Mouse (Mus musculus) CH12.LX (cell line): ENCODE data around the gene 1700086D15Rik. TPM values are rescaled to one million over a fixed set of nuclear protein-coding genes. Genes with fewer than 3 reads are reported as not detected.

Experiments used
- DNase-seq: peaks from one replicate; pipeline ENCODE4 v3.0.0-alpha.2; 2013; ENCODE audit errors: extremely low read depth
- H3K27ac ChIP-seq: 2 replicates; pipeline ENCODE4 v1.5.1; 2012; ENCODE audit warnings: low read depth, mild to moderate bottlenecking, control low read depth, moderate library complexity; ENCODE audit not compliant: insufficient read depth
- H3K27me3 ChIP-seq: replicated peaks from 2 replicates; pipeline ENCODE3; 2012; ENCODE audit warnings: inconsistent platforms
- H3K36me3 ChIP-seq, 2 experiments: replicated peaks in 1 of 2; 2 replicates each; pipeline versions ENCODE3 to v1.6.1; 2012; ENCODE audit warnings: inconsistent platforms in 1 of 2, low read length in 1 of 2, mild to moderate bottlenecking in 1 of 2, mixed read lengths in 1 of 2, moderate library complexity in 1 of 2; ENCODE audit not compliant: control insufficient read depth in 1 of 2, insufficient read depth in 1 of 2
- H3K4me1 ChIP-seq, 2 experiments: 2 replicates each; pipeline ENCODE4 v1.6.1; 2012; ENCODE audit warnings: inconsistent platforms in 1 of 2, moderate library complexity in 1 of 2; ENCODE audit not compliant: insufficient read depth in 2 of 2, control insufficient read depth in 1 of 2
- H3K4me2 ChIP-seq: 2 replicates; pipeline ENCODE4 v1.6.1; 2012; ENCODE audit warnings: low read depth, mild to moderate bottlenecking, control low read depth; ENCODE audit not compliant: poor library complexity, insufficient read depth, severe bottlenecking
- H3K4me3 ChIP-seq, 3 experiments: fragments of 150-350 bp in 1 of 3; sonication (generic) in 1 of 3; replicated peaks in 1 of 3; 2 replicates each; pipeline versions ENCODE3 to v1.5.1; 2011 to 2012; ENCODE audit warnings: low read depth in 2 of 3, low read length in 2 of 3, mild to moderate bottlenecking in 2 of 3, moderate library complexity in 2 of 3, control low read depth in 1 of 3, improper control_type of control experiment in 1 of 3, inconsistent platforms in 1 of 3, mixed read lengths in 1 of 3; ENCODE audit not compliant: poor library complexity in 1 of 3
- H3K79me2 ChIP-seq: replicated peaks from 2 replicates; pipeline ENCODE4 v1.6.1; 2012; ENCODE audit warnings: mild to moderate bottlenecking, moderate library complexity; ENCODE audit not compliant: control insufficient read depth, poor library complexity, insufficient read depth, severe bottlenecking; ENCODE audit errors: extremely low read depth
- H3K9ac ChIP-seq: 2 replicates; pipeline ENCODE4 v1.6.1; 2012; ENCODE audit warnings: low read depth, mild to moderate bottlenecking, control low read depth, moderate library complexity; ENCODE audit not compliant: insufficient read depth
- H3K9me3 ChIP-seq: replicated peaks from 2 replicates; pipeline ENCODE3; 2012; ENCODE audit warnings: low read length, inconsistent platforms, mixed read lengths
- BHLHE40 ChIP-seq: IDR thresholded peaks from 2 replicates; pipeline ENCODE4 v1.6.1; 2011; ENCODE audit warnings: mild to moderate bottlenecking, low read depth, low read length, improper control_type of control experiment
- CHD2 ChIP-seq: IDR thresholded peaks from 2 replicates; pipeline ENCODE4 v1.6.1; 2011; ENCODE audit warnings: low read length, improper control_type of control experiment
- CTCF ChIP-seq, 2 experiments: IDR thresholded peaks in 1 of 2; conservative IDR thresholded peaks in 1 of 2; 2 replicates each; pipeline ENCODE4 v1.5.1; 2011 to 2012; ENCODE audit warnings: low read depth in 2 of 2, low read length in 2 of 2, improper control_type of control experiment in 1 of 2, inconsistent platforms in 1 of 2, mild to moderate bottlenecking in 1 of 2, moderate library complexity in 1 of 2
- E2F4 ChIP-seq: IDR thresholded peaks from 2 replicates; pipeline ENCODE4 v1.6.1; 2011; ENCODE audit warnings: low read depth, low read length, improper control_type of control experiment; ENCODE audit not compliant: insufficient replicate concordance
- ELF1 ChIP-seq: IDR thresholded peaks from 2 replicates; pipeline ENCODE4 v1.6.1; 2014; ENCODE audit warnings: low read depth, mild to moderate bottlenecking, inconsistent platforms, low read length, improper control_type of control experiment
- EP300 ChIP-seq: IDR thresholded peaks from 2 replicates; pipeline ENCODE4 v1.6.1; 2011; ENCODE audit warnings: low read length, improper control_type of control experiment
- ETS1 ChIP-seq: conservative IDR thresholded peaks from 2 replicates; pipeline ENCODE4 v1.6.1; 2012; ENCODE audit warnings: low read depth, mild to moderate bottlenecking, inconsistent platforms, low read length, improper control_type of control experiment, moderate library complexity
- HCFC1 ChIP-seq: IDR thresholded peaks from 2 replicates; pipeline ENCODE4 v1.6.1; 2012; ENCODE audit warnings: low read depth, mild to moderate bottlenecking, inconsistent platforms, low read length, improper control_type of control experiment
- IRF4 ChIP-seq: IDR thresholded peaks from 2 replicates; pipeline ENCODE4 v1.6.1; 2014; ENCODE audit warnings: low read depth, mild to moderate bottlenecking, inconsistent platforms, low read length, improper control_type of control experiment
- JUN ChIP-seq: IDR thresholded peaks from 2 replicates; pipeline ENCODE4 v1.6.1; 2011; ENCODE audit warnings: low read depth, mild to moderate bottlenecking, low read length, improper control_type of control experiment, moderate library complexity; ENCODE audit not compliant: insufficient read depth
- JUND ChIP-seq: conservative IDR thresholded peaks from 2 replicates; pipeline ENCODE4 v1.6.1; 2011; ENCODE audit warnings: low read depth, low read length, improper control_type of control experiment
- MAX ChIP-seq: IDR thresholded peaks from 2 replicates; pipeline ENCODE4 v1.6.1; 2011; ENCODE audit warnings: low read length, improper control_type of control experiment
- MEF2A ChIP-seq: IDR thresholded peaks from 2 replicates; pipeline ENCODE4 v1.6.1; 2014; ENCODE audit warnings: low read depth, mild to moderate bottlenecking, inconsistent platforms, low read length, improper control_type of control experiment, borderline replicate concordance
- MYC ChIP-seq: IDR thresholded peaks from 2 replicates; pipeline ENCODE4 v1.6.1; 2011; ENCODE audit warnings: low read depth, mild to moderate bottlenecking, improper control_type of control experiment, low read length
- NELFE ChIP-seq: IDR thresholded peaks from 2 replicates; pipeline ENCODE4 v1.6.1; 2011; ENCODE audit warnings: low read depth, low read length, improper control_type of control experiment
- NRF1 ChIP-seq: IDR thresholded peaks from 2 replicates; pipeline ENCODE4 v1.6.1; 2014; ENCODE audit warnings: low read depth, mild to moderate bottlenecking, inconsistent platforms, low read length, improper control_type of control experiment, moderate library complexity
- PAX5 ChIP-seq: IDR thresholded peaks from 2 replicates; pipeline ENCODE4 v1.6.1; 2012; ENCODE audit warnings: low read length, inconsistent platforms, mixed read lengths
- POLR2AphosphoS2 ChIP-seq: IDR thresholded peaks from 2 replicates; pipeline ENCODE4 v1.6.1; 2011; ENCODE audit warnings: low read depth, low read length, improper control_type of control experiment
- RAD21 ChIP-seq: IDR thresholded peaks from 2 replicates; pipeline ENCODE4 v1.6.1; 2011; ENCODE audit warnings: low read depth, mild to moderate bottlenecking, low read length, improper control_type of control experiment, moderate library complexity
- SMC3 ChIP-seq: IDR thresholded peaks from 2 replicates; pipeline ENCODE4 v1.6.1; 2011; ENCODE audit warnings: low read depth, low read length, improper control_type of control experiment
- TBP ChIP-seq: conservative IDR thresholded peaks from 2 replicates; pipeline ENCODE4 v1.6.1; 2011; ENCODE audit warnings: low read depth, low read length, improper control_type of control experiment
- UBTF ChIP-seq: IDR thresholded peaks from 2 replicates; pipeline ENCODE4 v1.6.1; 2012; ENCODE audit warnings: low read depth, mild to moderate bottlenecking, inconsistent platforms, low read length, improper control_type of control experiment, moderate library complexity
- USF1 ChIP-seq: IDR thresholded peaks from 2 replicates; pipeline ENCODE4 v1.6.1; 2014; ENCODE audit warnings: low read depth, mild to moderate bottlenecking, inconsistent platforms, low read length, improper control_type of control experiment
- ZC3H11A ChIP-seq: IDR thresholded peaks from 2 replicates; pipeline ENCODE4 v1.6.1; 2012; ENCODE audit warnings: low read depth, mild to moderate bottlenecking, inconsistent platforms, low read length, improper control_type of control experiment
- ZKSCAN1 ChIP-seq: IDR thresholded peaks from 2 replicates; pipeline ENCODE4 v1.6.1; 2012; ENCODE audit warnings: low read depth, inconsistent platforms, low read length, improper control_type of control experiment, borderline replicate concordance
- ZNF384 ChIP-seq: IDR thresholded peaks from 2 replicates; pipeline ENCODE4 v1.6.1; 2012; ENCODE audit warnings: low read depth, low read length, improper control_type of control experiment, inconsistent platforms
- dilution Hi-C: fragments of 300-500 bp; cut with MboI; formaldehyde crosslinking; loops from 2 replicates; pipeline ENCODE4 v1.14.3; 2020; ENCODE audit warnings: low sequenced_read_pairs; ENCODE audit not compliant: extremely low pct_unique_long_range_greater_than_20kb, extremely low pct_ligation_motif_present
- in situ Hi-C: fragments of 300-500 bp; cut with MboI; formaldehyde crosslinking; loops from 3 replicates; pipeline ENCODE4 v1.14.3; 2019; ENCODE audit warnings: low sequenced_read_pairs, low pct_ligation_motif_present, low pct_unique_long_range_greater_than_20kb, mixed read lengths
- polyA plus RNA-seq: library from polyadenylated mRNA; unstranded; fragments of >175 nt; gene quantifications from 2 replicates; pipeline ENCODE4 v1.2.1, GENCODE M21; 2012; ENCODE audit warnings: low read depth; ENCODE audit not compliant: insufficient read length
- total RNA-seq, 2 experiments: library from RNA; depleted of rRNA; stranded (reverse); fragments of 300-350 nt in 1 of 2; fragments of >200 nt in 1 of 2; gene quantifications; 2 replicates each; pipeline ENCODE4 v1.2.3; 2012 to 2014

The 1700086D15Rik gene
- total and polyA plus RNA-seq, 3 experiments, result not detected

DNA sequence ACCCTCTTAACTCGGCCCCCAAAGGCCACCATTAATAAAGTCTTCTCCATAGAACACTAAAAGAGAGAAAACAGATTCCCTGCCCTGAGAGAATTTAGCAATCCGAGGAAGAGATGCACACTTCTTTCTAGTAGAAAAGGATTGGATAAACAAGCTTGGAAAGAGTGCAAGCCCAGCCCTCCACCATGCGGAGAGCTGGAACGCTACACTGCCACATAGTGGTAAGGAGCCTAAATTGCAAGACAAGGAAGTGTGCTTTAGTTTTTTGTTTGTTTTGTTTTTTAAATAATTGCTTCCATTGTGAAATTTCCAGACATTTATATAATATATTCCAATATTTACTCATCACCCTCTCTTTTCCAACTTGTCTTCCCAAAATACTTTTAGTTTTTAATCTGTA lies 30.6 kb downstream of the 1700086D15Rik start:
- Histone ChIP-seq H3K36me3 (no peaks in the 10 kb centered on the region), H3K4me3 (no peak overlapping the region), H3K4me1 (peaks cover 3 to 18% of the 10 kb centered on the region in 2 experiments), H3K9ac (no peak overlapping the region), H3K79me2 (no peaks in the 10 kb centered on the region), H3K27me3 (no peaks in the 10 kb centered on the region), H3K4me2 (no peak overlapping the region), H3K9me3 (no peaks in the 10 kb centered on the region), H3K27ac (no peak overlapping the region)
- in situ Hi-C loops (no loop called here), dilution Hi-C loops (no loop called here)
- TF ChIP-seq ZKSCAN1 (no peak), JUN (no peak), CHD2 (no peak), RAD21 (peak; percentile 25), POLR2AphosphoS2 (no peak), TBP (no peak), UBTF (no peak), PAX5 (no peak), ETS1 (no peak), ZNF384 (no peak), CTCF (conservative IDR thresholded peaks at IDR 0.05 in 1 of 2, IDR thresholded peaks at IDR 0.05 in 1 of 2; ENCODE audit: low read depth in 2 of 2, low read length in 2 of 2) (peak; percentile 37 to 52; a peak in 3 of 4 replicates)
- DNase-seq, result no peak

DNA sequence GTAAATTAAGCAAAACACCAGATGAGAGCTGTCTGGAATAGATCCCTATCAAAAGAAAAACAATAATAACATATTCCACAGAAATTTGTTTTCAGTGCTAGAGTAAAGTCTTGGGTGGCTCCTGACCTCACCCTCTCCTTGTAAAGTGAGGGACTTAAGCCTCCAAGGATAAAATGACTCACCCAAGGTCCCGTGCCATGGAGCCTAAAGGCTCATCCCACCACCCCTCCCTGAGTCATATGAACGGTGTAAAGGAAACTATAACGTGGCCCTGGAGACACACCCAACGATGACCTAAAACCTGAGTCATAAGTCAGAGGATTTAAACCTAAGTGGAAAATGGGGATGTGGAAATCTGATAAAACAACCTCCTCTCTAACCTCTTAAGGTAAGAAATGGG lies 31.0 kb downstream of the 1700086D15Rik start:
- TF ChIP-seq JUND (no peak), HCFC1 (no peak), BHLHE40 (no peak), MYC (no peak), USF1 (no peak), TBP (no peak), E2F4 (no peak), PAX5 (no peak), SMC3 (no peak), MEF2A (no peak), ELF1 (no peak), NELFE (no peak), MAX (no peak), IRF4 (no peak), ZC3H11A (no peak), EP300 (no peak), CHD2 (no peak), NRF1 (no peak)
- H3K4me1 ChIP-seq, result peaks cover 3 to 18% of the 10 kb centered on the region in 2 experiments
- no peak overlapping the region for H3K9ac ChIP-seq
- no peaks in the 10 kb centered on the region for H3K27me3 ChIP-seq
- no peaks in the 10 kb centered on the region for H3K79me2 ChIP-seq
- in situ Hi-C loops (no loop called here), dilution Hi-C loops (no loop called here)
- no peak overlapping the region for H3K4me3 ChIP-seq
- no peaks in the 10 kb centered on the region for H3K9me3 ChIP-seq
- no peak overlapping the region for H3K4me2 ChIP-seq
- H3K27ac ChIP-seq, result no peak overlapping the region
- no peak for DNase-seq
- H3K36me3 ChIP-seq, result no peaks in the 10 kb centered on the region
